In genomic region chr4:156197131-156197828, GRCm38 (mm10) we compare ENCODE assay signal across 7 mouse cellular contexts. TPM values are rescaled to one million over a fixed set of nuclear protein-coding genes. Genes with fewer than 3 reads are reported as not detected.
DNase-seq lines count a peak whose midpoint lies in the region; ATAC-seq lines count a peak whose summit lies in the region.

Gene Agrn, minus strand, starts transcription at chr4:156197488.

- under 1% methylated on average over 35 of the region's 88 CpGs for WGBS in intestine, embryonic 14.5 days
- WGBS in midbrain, embryonic 10.5 days: under 1% methylated on average over 40 of the region's 88 CpGs

- H3K4me3 ChIP-seq in intestine, embryonic 14.5 days (ENCODE audit: low read depth, low read length): peak within 1 kb of the TSS; percentile 83
- H3K4me3 ChIP-seq in midbrain, embryonic 10.5 days: peak within 1 kb of the TSS; percentile 94

- DNase-seq in adipocyte (ENCODE audit: low spot score): peak; percentile 50
- DNase-seq in cerebellum, adult 9-11 months: peak; percentile 76
- peak; percentile 63 to 72 for DNase-seq in gastrocnemius, postnatal 4 days (ENCODE audit: low spot score in 2 of 2)
- peak; percentile 84 for DNase-seq in intestine, embryonic 14.5 days (ENCODE audit: low spot score)
- DNase-seq in left cerebral cortex, postnatal 4 days: peak; percentile 80
- DNase-seq in midbrain, embryonic 10.5 days (ENCODE audit: low spot score): no peak
- DNase-seq in spleen, adult 18-20 months: peak; percentile 57 to 63

- ATAC-seq in intestine, embryonic 14.5 days (replicated peaks; ENCODE audit: low FRiP score, low TSS enrichment, low read depth): peak; percentile 81

- H3K27me3 ChIP-seq in intestine, embryonic 14.5 days (replicated peaks; ENCODE audit: control insufficient read depth, insufficient read depth, low read length): peaks cover 4% of the 10 kb centered on the region; the same call in 1 of the 2 replicates
- H3K27me3 ChIP-seq in midbrain, embryonic 10.5 days (ENCODE audit: low read depth, poor library complexity, severe bottlenecking): peaks cover 23% of the 10 kb centered on the region

- H3K9ac ChIP-seq in intestine, embryonic 14.5 days (ENCODE audit: low read length): peak within 1 kb of the TSS; percentile 75

- peak within 1 kb of the TSS; percentile 90 for H3K4me2 ChIP-seq in intestine, embryonic 14.5 days (ENCODE audit: low read length)

- H3K4me1 ChIP-seq in intestine, embryonic 14.5 days (replicated peaks; ENCODE audit: control insufficient read depth, insufficient read depth, low read length): peaks cover 38% of the 10 kb centered on the region
- H3K4me1 ChIP-seq in midbrain, embryonic 10.5 days: peaks cover 66% of the 10 kb centered on the region

- no peaks in the 10 kb centered on the region for H3K9me3 ChIP-seq in intestine, embryonic 14.5 days (ENCODE audit: control insufficient read depth, low read length)
- no peaks in the 10 kb centered on the region for H3K9me3 ChIP-seq in midbrain, embryonic 10.5 days (replicated peaks)

- H3K36me3 ChIP-seq in intestine, embryonic 14.5 days (ENCODE audit: control insufficient read depth, insufficient read depth, low read length): peaks cover 22% of the 10 kb centered on the region
- peaks cover 32% of the 10 kb centered on the region for H3K36me3 ChIP-seq in midbrain, embryonic 10.5 days

- H3K27ac ChIP-seq in intestine, embryonic 14.5 days (ENCODE audit: low read depth): peak within 1 kb of the TSS; percentile 94
- peak within 1 kb of the TSS; percentile 95 for H3K27ac ChIP-seq in midbrain, embryonic 10.5 days (replicated peaks)

- intact Hi-C loops in left cerebral cortex, postnatal 4 days (cut with DNase I): no loop called here

RNA-seq across cellular contexts. Expression of gene Agrn, which starts in this region (rescaled TPM):
- 10 to 100 TPM; 53.2 to 57.1 TPM for total RNA-seq in gastrocnemius, postnatal 4 days (2021)
- polyA plus RNA-seq in intestine, embryonic 14.5 days (2014; fragmentation: Nextera tagmentation; extraction: Ambion mirVana): 80.6 and 82.1 TPM in 2 replicates
- 100 to 1,000 TPM; 330 to 331 TPM for total RNA-seq in left cerebral cortex, postnatal 4 days (2021)
- polyA plus RNA-seq in midbrain, embryonic 10.5 days (2016; fragmentation: Nextera tagmentation; extraction: Ambion mirVana): 55.4 and 84.4 TPM in 2 replicates

Comparison
In these comparisons a context has a peak if more than half of its experiments do, and no peak if none do; other contexts are left out.
1. RNA of gene Agrn (total RNA-seq): 330 to 331 TPM in left cerebral cortex, postnatal 4 days; 53.2 to 57.1 TPM in gastrocnemius, postnatal 4 days; every median in the first group is over 4 times any median in the second.